Mouse (Mus musculus) yolk sac, embryonic 10.5 days (tissue): ENCODE results near the gene Csk.
A peak's percentile ranks its signal among the peaks of the same experiment; 100 is the strongest.

ENCODE experiments used
- DNase-seq: peaks from one replicate; pipeline ENCODE4 v3.0.0-alpha.2; 2017; ENCODE audit warnings: low spot score

The Csk gene

DNA sequence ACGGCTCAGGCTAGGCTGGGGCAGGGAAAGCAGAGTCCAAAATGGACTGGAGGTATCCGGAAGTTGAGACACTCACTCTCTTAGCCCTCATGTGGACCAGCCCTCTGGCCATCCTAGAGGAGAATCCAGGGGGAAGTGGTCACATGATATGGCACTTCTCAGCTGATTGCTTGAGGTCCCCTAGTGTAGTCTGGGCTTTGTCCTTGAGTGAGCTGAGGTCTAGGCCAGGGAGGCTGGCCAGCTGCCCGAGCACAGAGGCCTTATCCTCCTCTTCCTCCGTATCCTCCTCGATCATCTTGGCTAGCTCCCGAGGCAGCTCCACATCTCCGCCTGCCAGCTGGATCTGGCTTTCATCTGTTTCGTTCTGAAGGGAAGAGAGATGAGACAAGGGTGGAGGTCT lies 51.3 kb downstream of the Csk start:
- DNase-seq, result no peak

DNA sequence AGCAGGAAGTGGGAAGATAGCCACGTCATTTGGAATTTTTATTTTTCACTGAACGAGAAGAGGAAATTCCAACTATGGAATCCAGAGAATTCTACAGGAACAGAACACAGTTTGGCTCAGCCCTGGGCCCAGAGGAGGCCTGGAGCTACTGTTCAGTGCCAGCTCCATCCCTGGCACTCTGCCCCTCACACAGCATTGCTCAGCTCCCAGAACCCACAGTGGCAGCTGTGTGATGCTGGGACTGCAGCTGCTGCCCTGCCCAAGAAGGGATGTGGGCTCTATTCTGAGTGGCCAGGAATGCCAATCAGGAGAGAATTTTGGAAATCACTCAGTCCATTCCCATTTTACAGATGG lies 52.1 kb downstream of the Csk start:
- no peak for DNase-seq

DNA sequence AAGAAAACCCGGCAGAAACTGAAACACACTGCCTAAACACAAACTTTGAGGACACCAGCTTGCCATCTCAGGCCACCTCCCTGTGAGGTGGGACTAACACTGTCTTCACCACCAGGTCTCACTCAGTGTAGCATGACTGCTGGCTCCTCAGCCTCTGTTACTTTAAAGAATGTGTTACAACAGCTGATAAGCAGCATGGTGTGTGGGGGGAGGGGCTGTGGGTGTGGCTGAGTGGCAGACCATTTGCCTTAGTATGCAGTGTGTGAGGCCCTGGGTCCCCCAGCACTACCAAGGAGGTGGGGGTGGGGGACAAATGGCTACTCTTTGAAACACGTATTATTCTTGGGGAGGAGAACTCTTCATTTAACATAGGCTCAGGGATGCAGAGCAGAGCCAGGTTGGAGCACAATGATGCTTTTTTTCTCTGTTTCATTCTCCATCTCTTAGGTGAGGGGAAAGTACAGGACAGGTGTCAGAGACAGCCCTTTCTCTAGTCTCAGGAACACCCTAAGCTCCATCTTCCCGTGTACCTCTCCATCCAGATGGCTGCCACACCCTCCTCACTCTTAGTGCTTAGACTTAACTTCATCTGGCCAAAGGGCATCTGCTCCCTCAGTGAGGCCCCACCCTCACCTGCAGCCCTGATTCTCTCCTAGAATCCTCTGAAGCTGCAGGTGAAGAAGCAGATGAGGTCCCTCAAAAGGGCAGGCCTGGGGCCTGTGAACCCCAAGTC lies 52.6 kb downstream of the Csk start:
- peak; percentile 75 for DNase-seq

DNA sequence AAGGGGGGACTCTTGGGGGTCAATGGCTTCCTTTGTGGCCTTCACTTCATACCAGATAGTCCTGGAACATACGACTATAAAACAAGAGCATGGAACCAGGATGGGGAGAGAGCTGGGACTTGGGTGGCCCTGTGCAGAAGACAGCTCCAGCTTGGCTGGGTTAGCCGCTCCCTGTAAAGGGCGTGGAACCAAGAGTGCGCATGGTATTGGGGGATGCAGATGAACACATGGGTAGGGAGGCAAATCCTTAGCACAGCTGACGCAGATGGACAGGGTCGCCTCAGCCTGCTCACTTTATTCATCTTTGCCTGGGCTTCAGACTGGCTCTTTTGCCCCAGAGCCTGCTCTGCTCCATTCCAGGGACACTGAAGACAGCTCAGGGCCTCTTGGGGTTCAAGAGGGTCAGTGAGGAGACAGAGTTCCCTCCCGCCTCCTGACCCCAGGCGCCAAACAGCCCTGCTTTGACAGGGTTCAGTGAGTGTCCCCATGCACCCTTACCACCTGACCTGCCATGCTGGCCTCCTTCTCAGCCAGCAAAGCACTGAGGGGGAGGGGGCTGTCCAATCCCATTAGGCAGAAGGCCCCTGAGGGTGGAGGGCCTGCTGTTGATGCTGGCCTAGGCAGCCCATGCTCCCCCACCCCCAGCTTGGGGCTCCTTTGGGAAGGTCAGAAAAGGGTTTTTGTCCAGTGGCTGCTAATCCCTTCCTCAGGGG lies 54.4 kb downstream of the Csk start:
- no peak for DNase-seq

DNA sequence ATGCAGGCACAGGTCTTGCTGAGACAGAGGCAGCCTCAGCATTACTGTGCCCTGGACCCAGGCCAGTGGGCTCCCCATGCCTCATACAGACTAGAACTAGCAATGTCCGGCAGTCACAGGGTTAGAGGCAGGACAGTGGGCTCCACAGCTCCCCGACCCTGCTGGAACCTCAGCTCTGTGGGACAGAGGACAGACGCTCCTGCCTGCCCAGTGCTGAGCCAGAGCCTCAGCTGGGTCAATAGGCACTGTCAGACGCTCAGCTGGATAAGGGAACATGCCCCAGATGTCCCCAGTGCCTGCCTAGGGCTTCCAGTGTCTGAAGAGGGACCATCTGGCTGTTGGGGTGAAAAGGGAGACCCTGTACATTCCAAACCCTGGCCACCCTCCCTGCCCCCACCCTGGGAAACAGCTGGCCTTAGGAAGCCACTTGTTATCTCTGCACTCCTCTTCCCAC lies 55.5 kb downstream of the Csk start:
- no peak for DNase-seq

DNA sequence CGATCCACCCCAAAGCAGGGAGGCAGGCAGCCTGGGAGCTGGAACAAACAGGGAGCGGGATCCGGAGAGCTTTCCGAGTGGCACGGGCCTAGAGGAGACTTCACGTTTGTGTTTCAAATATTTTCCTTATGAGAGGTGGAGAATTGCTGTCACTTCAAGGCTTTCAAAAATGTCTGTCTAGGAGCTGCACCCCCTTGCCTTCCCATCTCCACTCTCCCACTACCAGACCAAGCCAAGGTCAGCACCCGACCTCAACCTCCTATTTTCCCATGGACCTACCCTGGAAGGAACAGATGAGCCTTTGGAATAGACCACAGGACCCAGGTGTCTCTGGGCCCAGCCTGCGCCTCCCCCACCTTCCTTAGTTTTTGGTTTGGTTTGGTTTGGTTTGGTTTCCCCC lies 56.2 kb downstream of the Csk start:
- no peak for DNase-seq

DNA sequence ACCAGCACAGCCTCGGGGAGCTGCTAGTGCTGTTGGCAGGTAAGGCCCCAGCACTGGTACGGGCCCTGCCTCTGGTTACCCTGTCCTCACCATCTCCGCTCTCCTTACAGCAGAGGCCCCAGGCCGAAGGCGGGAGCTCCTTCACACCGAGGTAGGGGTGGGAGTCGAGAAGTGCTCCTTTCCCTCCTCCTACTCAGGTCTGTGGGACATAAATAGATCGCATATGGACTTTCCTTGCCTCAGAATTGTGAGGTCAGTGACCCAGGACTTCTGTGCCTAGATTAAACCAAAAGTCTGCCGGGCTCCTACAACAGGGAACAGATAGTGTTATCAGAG lies 59.3 kb downstream of the Csk start:
- DNase-seq, result no peak

DNA sequence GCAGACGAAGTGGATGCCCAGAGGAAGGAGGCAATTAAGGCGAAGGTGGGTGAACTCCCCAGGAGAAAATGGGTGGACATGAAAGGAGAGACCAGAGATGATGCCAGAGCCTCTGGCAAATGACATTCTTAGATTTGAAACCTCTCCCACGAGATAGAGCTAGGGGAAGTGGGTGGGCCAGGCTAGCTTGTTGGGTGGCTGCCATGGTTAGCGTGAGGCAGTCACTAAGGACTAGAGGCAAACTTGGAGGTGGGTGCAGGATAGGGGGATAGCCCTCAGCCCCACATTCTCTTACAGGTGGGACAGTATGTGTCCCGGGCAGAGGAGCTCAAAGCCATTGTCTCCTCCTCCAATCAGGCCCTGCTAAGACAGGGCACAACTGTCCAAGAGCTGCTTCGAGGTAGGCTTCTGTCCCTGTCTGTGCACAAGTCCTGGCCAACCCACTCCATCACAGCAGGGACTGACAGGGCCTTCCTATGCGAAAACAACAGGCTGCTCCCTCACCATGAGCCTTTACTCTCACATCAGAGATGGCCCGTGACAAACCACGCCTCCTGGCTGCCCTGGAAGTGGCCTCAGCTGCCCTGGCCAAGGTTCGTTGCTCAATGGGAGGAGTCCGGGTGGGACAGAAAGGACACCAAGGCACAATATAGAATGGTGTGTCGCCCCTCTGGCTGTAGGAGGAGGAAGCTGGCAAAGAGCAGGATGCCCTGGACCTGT lies 59.8 kb downstream of the Csk start:
- peak; percentile 54 for DNase-seq

DNA sequence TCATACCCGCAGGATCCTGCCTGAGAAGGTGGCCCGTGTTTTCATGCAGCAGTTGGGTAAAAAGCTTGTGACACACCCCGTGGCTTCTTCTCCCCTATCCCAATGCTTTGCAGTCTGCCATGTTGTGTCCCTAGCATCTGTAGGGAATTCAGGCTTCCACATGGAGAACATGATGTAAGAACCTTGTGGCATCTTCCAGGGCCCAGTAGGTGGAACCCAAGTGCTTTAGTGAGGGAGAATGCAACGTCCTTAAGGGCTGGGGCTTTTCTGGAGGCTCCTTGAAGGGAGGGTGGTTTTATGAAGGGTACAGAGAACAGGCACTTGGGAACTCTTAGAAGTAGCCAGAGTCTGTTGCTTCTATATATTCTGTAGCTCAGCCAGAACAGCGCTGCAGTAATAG lies 62.7 kb downstream of the Csk start:
- DNase-seq, result no peak

DNA sequence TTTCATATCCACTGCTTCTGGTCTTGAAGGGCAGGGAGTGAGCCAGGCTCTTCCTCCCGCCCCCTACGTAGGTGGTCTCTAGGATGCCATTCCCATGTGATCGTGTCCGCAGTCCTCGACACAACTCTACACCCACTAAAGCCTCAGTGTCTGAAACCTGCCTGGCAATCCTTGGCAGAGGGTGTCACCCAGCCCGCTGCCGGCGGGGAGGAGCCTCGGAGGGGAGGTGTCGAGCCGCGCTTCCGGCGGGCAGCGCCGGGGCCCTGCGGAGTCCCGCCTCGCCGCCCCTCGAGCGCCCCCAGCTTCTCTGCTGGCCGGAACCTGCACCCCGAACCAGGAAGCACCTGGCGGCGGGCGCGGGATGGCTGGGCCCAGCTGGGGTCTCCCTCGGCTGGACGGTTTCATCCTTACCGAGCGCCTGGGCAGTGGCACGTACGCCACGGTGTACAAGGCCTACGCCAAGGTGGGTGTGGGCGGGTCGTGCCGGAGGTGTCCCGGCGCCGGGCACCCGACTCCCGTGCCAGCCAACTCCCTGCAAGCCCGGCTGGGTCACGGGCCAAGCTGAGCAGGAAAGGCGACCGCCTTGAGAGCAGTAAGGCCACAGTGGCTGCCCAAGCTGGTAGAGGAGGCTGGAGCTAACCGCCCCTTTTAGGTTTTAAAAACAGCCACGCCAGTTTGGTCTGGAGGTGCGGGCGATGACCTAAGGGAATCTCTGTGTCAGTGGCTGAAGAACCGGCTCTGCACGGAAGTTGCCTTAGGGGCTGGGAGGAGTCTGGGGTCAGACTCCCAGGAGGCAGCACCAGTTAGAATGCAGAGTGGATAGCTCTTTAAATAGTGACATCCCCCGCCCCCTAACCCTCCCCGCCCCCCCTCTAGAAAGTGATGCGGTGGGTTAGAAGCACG lies 64.0 kb downstream of the Csk start, which contains the start of gene Ulk3:
TSS of gene Ulk3 (plus strand) at position 229 of the 903 bp plus-strand sequence.
- peak; percentile 85 for DNase-seq

DNA sequence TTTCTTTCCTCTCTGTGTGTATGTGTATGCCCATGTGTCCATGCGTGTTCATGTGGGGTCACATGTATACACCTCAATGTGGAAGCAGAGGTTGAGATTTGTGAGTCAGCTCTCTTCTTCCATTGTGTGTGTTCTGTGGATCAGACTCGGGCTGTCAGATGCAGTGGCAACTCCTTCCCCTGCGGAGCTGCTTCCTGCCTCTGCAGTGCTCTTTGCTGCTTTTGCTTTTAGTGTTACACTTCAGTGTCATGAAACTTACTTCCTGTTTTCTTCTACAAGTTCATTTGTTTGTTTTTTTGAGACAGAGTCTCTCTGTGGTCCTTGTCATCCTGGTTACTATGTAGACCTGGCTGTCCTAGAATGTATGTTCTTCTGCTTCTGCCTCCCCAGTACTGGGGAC lies 68.4 kb downstream of the Csk start:
- DNase-seq, result no peak

DNA sequence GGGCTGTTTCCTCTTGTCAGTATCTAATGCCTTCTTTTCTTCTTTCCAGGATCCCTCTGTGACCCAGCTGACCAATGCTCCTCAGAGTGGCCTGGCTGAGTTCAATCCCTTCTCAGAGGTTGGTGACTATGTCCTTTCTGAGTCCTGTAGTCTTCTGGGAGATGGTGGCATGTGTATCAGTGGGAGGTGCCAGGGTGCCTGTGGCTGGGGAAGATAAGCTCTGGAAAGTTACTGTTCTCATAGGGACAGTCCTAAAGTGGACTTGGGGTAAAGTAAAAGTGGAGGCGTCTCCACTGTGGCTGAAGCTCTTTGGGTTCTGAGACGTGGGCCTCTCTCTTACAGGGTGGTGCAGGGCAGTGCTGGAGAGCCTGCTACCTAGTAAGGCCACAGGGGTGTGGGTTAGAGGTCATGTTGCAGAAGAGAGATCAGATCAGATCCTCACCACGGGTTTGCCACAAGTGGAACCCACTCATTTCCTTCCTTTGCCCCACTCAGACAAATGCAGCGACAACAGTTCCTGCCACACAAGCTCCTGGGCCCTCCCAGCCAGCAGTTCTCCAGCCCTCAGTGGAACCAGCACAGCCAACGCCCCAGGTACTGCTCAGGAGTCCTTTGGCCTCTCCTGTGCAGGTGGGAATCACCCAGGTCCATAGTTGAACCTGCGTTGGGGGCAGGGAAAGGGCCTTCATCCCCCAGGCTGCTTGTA lies 76.1 kb downstream of the Csk start:
- no peak for DNase-seq
